Mouse (Mus musculus): ENCODE measurements around the gene Pde11a. TPM values are rescaled to one million over a fixed set of nuclear protein-coding genes. Genes with fewer than 3 reads are reported as not detected.
A peak's percentile ranks its signal among the peaks of the same experiment; 100 is the strongest.

Pde11a gene
- polyA plus RNA-seq, 1 experiment: not detected

DNA sequence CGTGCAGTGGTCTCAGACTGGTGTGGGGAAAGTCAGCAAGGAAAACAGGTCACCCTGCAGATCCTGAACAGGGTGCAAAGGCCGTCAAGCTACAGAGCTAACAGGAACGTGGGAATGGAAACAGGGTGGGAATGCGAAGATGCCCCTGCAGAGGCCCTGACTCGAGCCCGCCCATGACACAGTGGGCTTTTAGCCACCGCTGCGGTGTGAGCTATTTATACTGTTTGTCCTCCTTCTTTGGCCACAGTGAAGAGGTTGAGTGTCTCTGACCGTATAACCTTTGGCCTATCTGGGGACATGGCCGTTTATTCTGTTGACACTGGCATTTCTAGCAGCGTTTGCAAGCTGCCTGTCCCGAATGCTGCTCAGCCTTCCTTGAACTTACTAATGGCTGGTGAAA lies 338.9 kb downstream of the Pde11a start:
- TF ChIP-seq POLR2A (IDR thresholded peaks at IDR 0.05; ENCODE audit: borderline replicate concordance, control insufficient read depth, low read depth, low read length) (no peak), CTCF (IDR thresholded peaks at IDR 0.05; ENCODE audit: control insufficient read depth, insufficient read depth, low read length) (no peak)
- WGBS: 82% methylated on average over 12 of the region's 12 CpGs
- Histone ChIP-seq H3K4me3 (replicated peaks; ENCODE audit: control insufficient read depth, low read depth, low read length) (no peak overlapping the region), H3K27ac (ENCODE audit: control insufficient read depth, insufficient read depth, low read depth, low read length, poor library complexity) (no peak overlapping the region), H3K4me1 (ENCODE audit: control insufficient read depth, insufficient read depth, low read length) (no peaks in the 10 kb centered on the region)

DNA sequence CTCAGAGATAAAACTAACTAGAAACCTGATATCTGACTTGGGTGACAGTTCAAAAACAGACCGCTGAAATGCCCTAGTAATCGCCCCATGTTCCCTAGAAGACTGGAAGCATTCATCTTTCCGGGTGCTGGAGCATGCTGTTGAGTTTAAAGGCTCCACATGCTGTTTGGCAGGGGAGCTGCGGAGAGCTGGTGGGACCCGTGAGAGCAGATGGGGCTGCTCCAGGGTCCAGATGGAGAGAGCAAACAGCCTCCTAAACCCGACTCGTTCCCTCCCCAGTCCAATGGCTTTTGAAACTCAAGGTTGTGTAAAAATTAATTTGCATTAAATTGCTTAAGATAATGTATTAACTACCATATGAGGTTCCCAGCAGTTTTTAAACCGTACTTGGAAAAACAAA lies 339.9 kb downstream of the Pde11a start:
- no peak overlapping the region for H3K4me3 ChIP-seq (replicated peaks; ENCODE audit: control insufficient read depth, low read depth, low read length)

DNA sequence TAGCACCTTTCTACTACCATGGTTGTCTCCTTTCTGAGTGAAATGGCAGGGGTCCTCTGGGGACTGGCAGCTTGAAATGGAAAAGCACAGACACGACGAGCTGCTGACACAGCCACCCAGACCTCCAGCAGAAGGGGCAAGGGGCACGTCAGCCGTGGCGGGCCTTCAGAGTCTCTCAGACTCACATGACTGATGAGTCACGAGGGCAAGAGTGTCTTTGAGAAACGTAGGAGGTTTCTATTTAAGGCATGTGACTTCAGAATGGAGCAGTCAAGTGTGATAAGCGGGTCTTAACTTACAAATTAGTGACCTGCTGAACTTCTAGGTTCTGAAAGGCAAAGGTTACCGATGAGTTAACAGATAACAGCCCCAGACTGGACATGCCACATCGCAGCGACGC lies 340.8 kb downstream of the Pde11a start:
- Histone ChIP-seq H3K4me3 (replicated peaks; ENCODE audit: control insufficient read depth, low read depth, low read length) (no peak overlapping the region), H3K27ac (ENCODE audit: control insufficient read depth, insufficient read depth, low read depth, low read length, poor library complexity) (no peak overlapping the region), H3K4me1 (ENCODE audit: control insufficient read depth, insufficient read depth, low read length) (no peaks in the 10 kb centered on the region)
- TF ChIP-seq CTCF (IDR thresholded peaks at IDR 0.05; ENCODE audit: control insufficient read depth, insufficient read depth, low read length) (no peak), POLR2A (IDR thresholded peaks at IDR 0.05; ENCODE audit: borderline replicate concordance, control insufficient read depth, low read depth, low read length) (no peak)
- WGBS: 74% methylated on average over 12 of the region's 12 CpGs

More for the DNA sequence above, 339.9 kb downstream of the Pde11a start:
- TF ChIP-seq POLR2A (IDR thresholded peaks at IDR 0.05; ENCODE audit: borderline replicate concordance, control insufficient read depth, low read depth, low read length): no peak
- no peak for TF ChIP-seq CTCF (IDR thresholded peaks at IDR 0.05; ENCODE audit: control insufficient read depth, insufficient read depth, low read length)
- no peak overlapping the region for H3K27ac ChIP-seq (ENCODE audit: control insufficient read depth, insufficient read depth, low read depth, low read length, poor library complexity)
- H3K4me1 ChIP-seq (ENCODE audit: control insufficient read depth, insufficient read depth, low read length): no peaks in the 10 kb centered on the region
- 75% methylated on average over 8 of the region's 8 CpGs for WGBS

DNA sequence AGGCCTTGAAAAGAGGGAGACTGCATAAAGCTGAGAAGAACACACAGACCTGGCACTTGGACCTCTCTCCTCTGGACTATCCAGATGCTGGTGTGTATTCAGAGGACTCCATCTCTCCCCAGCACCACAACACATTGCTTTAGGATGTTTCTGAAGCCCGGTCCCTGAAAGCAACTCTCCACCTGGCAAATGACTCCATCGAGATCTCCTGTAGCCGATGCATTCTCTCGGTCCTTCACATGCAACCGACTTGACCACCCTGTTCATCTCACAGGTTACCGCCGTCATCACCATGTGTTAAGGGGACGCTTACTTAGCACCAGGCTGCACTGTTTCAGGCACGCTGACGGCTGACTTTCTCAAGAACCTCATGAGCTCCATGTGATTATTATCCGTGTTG lies 343.7 kb downstream of the Pde11a start:
- H3K27ac ChIP-seq (ENCODE audit: control insufficient read depth, insufficient read depth, low read depth, low read length, poor library complexity): no peak overlapping the region
- H3K4me3 ChIP-seq (replicated peaks; ENCODE audit: control insufficient read depth, low read depth, low read length): no peak overlapping the region
- WGBS: 88% methylated on average over 11 of the region's 11 CpGs
- no peaks in the 10 kb centered on the region; the same call in 1 of the 2 replicates for H3K4me1 ChIP-seq (ENCODE audit: control insufficient read depth, insufficient read depth, low read length)
- TF ChIP-seq CTCF (IDR thresholded peaks at IDR 0.05; ENCODE audit: control insufficient read depth, insufficient read depth, low read length) (no peak), POLR2A (IDR thresholded peaks at IDR 0.05; ENCODE audit: borderline replicate concordance, control insufficient read depth, low read depth, low read length) (no peak)

DNA sequence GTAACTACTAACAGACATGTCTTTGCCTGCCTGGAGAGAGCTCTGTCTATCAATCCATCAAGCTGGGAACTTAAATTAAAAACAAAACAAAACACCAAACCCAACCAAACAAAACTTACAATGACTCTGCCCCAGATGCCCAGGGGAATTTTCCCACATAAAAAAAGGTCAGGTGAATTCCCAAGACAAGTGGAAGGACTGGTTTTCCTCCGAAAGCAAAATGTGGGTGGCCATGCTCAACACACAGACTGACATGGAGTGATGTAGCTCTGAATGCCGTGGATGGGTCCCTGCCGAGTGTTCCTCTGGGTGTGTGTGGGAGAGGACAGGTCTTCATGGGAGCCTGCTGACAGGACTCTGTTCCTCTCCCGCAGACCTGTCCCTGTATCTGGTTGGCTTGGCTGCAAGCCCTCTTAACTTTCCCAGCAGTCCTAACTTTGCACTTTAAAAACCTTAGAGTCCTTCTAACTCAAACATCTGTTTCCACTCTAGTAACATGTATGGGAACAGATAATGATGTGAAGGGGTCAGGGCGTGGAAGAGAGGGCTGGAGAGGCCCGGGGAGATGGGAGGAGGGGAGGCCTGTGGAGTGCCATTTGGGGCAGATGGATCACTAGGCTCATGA lies 346.9 kb downstream of the Pde11a start:
- TF ChIP-seq POLR2A (IDR thresholded peaks at IDR 0.05; ENCODE audit: borderline replicate concordance, control insufficient read depth, low read depth, low read length): no peak
- no peak for TF ChIP-seq CTCF (IDR thresholded peaks at IDR 0.05; ENCODE audit: control insufficient read depth, insufficient read depth, low read length)
- no peak overlapping the region for H3K27ac ChIP-seq (ENCODE audit: control insufficient read depth, insufficient read depth, low read depth, low read length, poor library complexity)
- H3K4me3 ChIP-seq (replicated peaks; ENCODE audit: control insufficient read depth, low read depth, low read length): no peak overlapping the region
- 73% methylated on average over 6 of the region's 6 CpGs for WGBS
- no peaks in the 10 kb centered on the region; the same call in 1 of the 2 replicates for H3K4me1 ChIP-seq (ENCODE audit: control insufficient read depth, insufficient read depth, low read length)

DNA sequence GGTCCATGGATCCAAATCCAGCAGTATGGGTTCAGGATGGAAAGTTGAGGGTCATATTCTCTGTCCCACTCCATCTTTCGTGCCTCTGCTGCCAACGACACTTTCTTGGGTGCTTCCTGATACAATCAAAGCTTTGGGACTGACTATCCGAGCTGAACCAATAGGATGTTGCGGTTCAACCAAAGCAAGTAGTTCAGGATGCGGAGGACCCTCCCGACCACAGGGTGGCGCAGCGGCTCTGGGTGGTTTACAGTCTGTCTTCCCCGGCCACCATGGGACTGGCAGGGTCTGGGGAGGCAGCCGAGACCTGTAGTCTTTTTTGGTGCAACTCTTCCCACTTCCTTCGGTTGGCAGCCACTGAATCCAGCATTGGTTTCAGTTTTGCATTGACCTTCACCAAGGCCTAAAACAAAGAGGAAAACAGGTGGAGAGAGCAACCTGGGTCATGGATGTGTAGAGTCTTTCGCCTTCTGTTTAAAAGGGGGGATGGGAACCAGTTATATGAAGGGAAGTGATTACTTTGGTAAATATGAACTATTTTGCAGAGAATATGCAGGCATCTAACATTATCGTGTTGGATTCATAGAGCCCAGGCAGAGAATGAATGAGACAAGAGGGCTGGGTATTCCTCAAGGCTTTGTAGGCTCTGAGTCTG lies 347.6 kb downstream of the Pde11a start:
- H3K27ac ChIP-seq (ENCODE audit: control insufficient read depth, insufficient read depth, low read depth, low read length, poor library complexity): no peak overlapping the region; the same call in 1 of the 2 replicates
- 33% methylated on average over 13 of the region's 13 CpGs for WGBS
- H3K4me1 ChIP-seq (ENCODE audit: control insufficient read depth, insufficient read depth, low read length): no peaks in the 10 kb centered on the region; the same call in 1 of the 2 replicates
- no peak for TF ChIP-seq POLR2A (IDR thresholded peaks at IDR 0.05; ENCODE audit: borderline replicate concordance, control insufficient read depth, low read depth, low read length)
- TF ChIP-seq CTCF (IDR thresholded peaks at IDR 0.05; ENCODE audit: control insufficient read depth, insufficient read depth, low read length): peak; percentile 64
- H3K4me3 ChIP-seq (replicated peaks; ENCODE audit: control insufficient read depth, low read depth, low read length): no peak overlapping the region

DNA sequence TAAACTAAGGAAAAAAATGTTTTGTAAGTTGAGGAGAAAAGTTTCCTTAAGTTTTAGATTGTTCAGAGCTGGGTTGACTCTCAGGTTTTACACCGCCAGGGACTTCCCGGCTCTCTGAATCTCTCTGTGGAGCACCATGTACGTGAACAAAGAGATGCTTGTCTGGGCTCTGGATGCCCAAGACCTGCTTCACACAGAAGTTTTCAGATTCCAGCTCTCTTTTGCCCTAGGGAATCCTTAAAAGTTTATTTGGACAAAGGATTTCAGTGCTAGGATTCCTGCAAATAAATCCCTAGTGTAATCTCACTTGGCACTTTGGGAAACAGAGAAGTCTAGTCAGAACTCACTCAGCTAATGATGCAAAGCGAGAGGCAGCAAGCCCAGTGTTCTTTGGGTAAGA lies 348.9 kb downstream of the Pde11a start:
- no peak overlapping the region for H3K4me3 ChIP-seq (replicated peaks; ENCODE audit: control insufficient read depth, low read depth, low read length)
- TF ChIP-seq CTCF (IDR thresholded peaks at IDR 0.05; ENCODE audit: control insufficient read depth, insufficient read depth, low read length): no peak
- no peak for TF ChIP-seq POLR2A (IDR thresholded peaks at IDR 0.05; ENCODE audit: borderline replicate concordance, control insufficient read depth, low read depth, low read length)
- 85% methylated on average over 4 of the region's 4 CpGs for WGBS
- no peak overlapping the region for H3K27ac ChIP-seq (ENCODE audit: control insufficient read depth, insufficient read depth, low read depth, low read length, poor library complexity)
- no peaks in the 10 kb centered on the region; the same call in 1 of the 2 replicates for H3K4me1 ChIP-seq (ENCODE audit: control insufficient read depth, insufficient read depth, low read length)

DNA sequence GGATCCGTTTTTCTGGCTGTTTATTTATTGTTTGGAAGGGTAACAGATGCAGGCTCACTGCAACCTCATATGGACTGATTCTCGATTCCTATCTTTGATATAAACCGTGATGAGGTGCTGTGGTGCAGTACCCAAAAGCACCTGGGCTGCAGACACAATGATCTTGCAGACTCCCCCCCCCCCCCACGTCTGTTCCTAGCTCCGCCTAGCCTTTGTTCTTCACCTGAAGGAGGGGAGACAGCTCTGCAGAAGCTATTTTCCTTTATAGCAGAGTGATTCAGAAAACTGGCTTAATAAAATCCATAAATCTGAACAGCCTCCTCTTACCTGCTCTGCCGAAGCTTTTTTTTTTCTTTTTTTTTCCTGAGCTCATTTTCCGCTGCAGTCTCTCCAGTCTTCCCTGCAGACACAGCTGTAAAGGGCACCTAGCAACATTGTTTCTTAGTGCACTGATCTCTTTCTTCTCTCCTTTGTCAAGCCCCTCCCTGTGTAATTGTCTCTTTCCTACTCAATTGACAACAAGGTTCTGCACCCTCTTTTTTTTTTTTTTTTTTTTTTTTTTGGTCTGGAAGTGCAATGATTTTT lies 349.7 kb downstream of the Pde11a start:
- TF ChIP-seq CTCF (IDR thresholded peaks at IDR 0.05; ENCODE audit: control insufficient read depth, insufficient read depth, low read length) (no peak), POLR2A (IDR thresholded peaks at IDR 0.05; ENCODE audit: borderline replicate concordance, control insufficient read depth, low read depth, low read length) (no peak)
- H3K4me3 ChIP-seq (replicated peaks; ENCODE audit: control insufficient read depth, low read depth, low read length): no peak overlapping the region
- H3K4me1 ChIP-seq (ENCODE audit: control insufficient read depth, insufficient read depth, low read length): no peaks in the 10 kb centered on the region; the same call in 1 of the 2 replicates
- WGBS: 75% methylated on average over 7 of the region's 7 CpGs
- H3K27ac ChIP-seq (ENCODE audit: control insufficient read depth, insufficient read depth, low read depth, low read length, poor library complexity): no peak overlapping the region

Data from bone marrow, adult 2 months (tissue).